Mouse (Mus musculus) adrenal gland, adult (tissue): Measurements from ENCODE around the gene Teddm3.
"Not testable (repeated sequence)": the region's sequence is repeated elsewhere in the genome, so short reads cannot be mapped to it uniquely, and the experiment has no call there.

ENCODE experiments used
- DNase-seq, 2 experiments: peaks; one replicate each; pipeline ENCODE4 v3.0.0; 2022 to 2023; ENCODE audit warnings: low spot score in 1 of 2; ENCODE audit not compliant: inconsistent age in 2 of 2

Gene Teddm3

DNA sequence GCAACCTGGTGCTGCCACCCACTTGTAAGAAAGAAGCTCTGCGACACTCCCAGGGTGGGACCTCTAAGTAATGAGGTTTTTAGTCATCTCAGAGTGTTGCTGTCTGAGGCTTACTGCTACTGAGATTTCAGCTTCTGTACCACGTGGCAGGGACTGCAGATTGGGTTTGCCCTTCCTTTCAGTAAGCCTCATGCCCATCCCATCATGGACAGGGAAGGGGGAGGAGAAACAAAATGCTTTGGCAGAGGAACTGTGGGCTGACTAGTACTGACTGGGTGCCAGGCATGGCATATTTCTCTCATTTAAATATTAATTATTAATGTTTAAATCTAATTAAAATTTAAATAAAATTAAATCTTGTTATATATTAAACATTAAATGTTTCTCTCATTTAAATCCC is at the start of gene Teddm3:
Gene Teddm3 (minus strand): TSS at position 101 of the 400 bp plus-strand sequence.
- not testable (repeated sequence) for DNase-seq

GRCm38 (mm10) chr16:21202731-21203130 is 48.9 kb upstream of the Teddm3 start:
- DNase-seq, result no peak

DNA sequence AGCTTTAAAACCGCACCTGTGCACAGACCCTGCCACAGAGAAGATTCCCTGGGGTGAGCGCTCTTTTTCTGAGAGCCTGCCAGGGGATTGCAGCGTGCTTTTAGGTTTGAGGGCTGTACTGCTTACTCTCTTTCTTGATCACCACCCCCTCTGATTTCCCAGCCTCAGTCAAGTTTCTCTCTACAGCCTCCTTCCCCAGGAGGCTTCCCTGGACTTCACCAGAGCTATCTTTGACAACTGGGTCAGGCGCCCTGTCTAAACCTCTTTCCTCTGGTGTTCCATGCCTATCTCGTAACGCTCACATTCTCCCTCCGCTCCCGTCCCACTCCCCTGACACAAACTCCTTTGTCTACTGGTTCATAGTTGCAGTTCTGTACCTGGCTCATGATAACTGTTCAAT is 45.6 kb upstream of the Teddm3 start:
- DNase-seq, result no peak

DNA sequence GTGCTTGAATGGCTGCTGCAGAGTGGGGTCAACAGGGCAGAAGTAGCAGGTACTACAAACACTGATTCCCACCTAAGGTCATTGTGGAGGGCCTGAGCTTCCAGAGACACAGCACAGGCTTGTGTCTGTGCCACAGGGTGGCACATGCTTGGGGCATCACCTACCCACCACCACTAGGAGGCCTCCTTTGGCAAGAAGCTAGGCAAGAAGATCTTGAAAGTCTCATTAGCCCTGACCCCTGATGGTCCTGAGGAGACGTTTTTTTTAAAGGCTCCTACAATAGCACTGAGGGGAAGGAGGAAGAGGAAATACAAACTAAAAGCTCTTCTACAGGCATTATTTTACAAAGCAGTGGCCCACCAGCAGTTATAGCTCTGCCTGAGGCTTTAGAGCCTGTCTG is 44.7 kb upstream of the Teddm3 start:
- peak in 1 of 2 experiments; percentile 43 for DNase-seq

DNA sequence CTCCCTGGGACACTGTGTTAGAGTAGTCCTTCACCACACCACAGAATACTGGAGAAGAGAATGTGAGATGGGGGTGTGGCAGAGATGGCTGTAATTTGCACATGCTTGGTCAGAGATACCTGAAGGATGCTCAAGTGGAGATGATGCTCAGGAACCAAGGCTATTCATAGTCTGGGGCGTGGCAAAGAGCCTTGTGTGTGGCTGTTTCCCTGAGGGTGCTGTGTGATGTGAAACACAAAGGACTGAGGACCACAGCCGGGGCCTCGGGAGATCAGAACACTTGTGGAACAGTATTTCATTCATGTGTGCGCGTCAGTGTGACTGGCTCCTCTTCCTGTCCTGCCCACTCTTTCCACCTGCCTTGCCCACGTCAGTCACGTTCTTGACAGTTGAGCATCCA is 44.2 kb upstream of the Teddm3 start:
- no peak for DNase-seq

- DNase-seq, result no peak
These were observed 43.7 kb upstream of the Teddm3 start for GRCm38 (mm10) chr16:21197542-21197941.

- no peak for DNase-seq
These were observed 42.8 kb upstream of the Teddm3 start for GRCm38 (mm10) chr16:21196576-21196975.

- no peak for DNase-seq
These were observed 41.6 kb upstream of the Teddm3 start for GRCm38 (mm10) chr16:21195260-21195866.

DNA sequence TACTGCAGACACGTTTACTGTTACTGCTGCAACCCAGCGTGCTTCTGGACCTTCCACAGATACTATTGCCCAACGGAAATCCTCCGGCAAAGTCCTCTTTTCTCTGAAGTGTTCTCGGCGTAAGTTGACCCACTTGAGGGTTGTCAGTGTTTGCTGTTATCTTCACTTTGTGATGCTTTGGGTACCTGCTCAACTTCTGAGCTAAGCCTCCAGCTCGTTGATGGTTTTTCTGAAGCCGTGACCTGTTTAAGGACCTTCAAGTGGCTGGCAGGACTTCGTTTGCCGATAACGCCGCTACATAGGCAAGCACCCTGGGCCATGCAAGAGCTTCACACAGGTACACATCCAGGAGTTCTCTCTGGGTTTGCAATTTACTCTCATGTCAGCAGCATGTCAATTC is 40.4 kb upstream of the Teddm3 start:
- DNase-seq, result no peak

GRCm38 (mm10) chr16:21192509-21193354 is 38.9 kb upstream of the Teddm3 start:
- DNase-seq, result peak in 1 of 2 experiments; percentile 83

DNA sequence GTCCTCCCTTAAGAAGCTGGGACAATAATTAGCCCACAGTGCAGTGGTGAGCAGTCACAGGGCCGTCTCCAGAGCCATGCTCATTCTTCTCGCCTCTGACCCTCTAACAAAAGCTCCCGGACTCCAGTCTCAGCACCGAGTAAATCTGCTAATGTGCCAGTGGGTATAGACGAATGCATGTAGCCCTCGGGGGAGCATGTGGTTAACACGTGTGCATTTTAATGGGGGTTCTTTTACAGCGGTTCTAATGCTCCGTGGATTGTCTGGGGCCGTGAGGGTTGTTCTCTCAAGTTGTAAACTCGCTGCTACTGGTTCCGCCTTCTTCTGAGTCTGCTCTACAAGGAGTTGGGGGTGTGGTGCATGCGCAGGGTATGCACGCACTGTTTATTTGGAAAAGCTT is 37.8 kb upstream of the Teddm3 start:
- no peak for DNase-seq

- DNase-seq, result no peak
These were observed 34.5 kb upstream of the Teddm3 start for GRCm38 (mm10) chr16:21188345-21188744.

DNA sequence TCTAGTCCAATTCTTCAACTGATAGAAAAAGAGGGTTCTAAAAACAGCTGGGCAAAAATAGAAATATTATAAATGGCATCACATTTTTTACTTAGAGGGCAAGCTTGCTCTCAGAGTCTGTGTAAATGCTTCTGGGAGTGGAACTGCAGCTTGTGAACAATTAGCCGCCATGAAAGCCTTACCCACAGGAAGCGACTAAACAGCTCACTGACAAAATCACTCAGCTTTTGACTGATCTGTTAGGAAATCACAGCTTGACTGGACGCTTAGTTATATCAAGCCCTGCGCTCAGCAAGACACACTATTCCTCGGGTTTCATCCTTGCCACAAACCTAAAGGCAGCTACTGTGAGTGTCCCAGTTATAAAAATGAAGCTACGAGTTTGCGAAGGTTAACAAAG is 33.8 kb upstream of the Teddm3 start:
- no peak for DNase-seq

DNA sequence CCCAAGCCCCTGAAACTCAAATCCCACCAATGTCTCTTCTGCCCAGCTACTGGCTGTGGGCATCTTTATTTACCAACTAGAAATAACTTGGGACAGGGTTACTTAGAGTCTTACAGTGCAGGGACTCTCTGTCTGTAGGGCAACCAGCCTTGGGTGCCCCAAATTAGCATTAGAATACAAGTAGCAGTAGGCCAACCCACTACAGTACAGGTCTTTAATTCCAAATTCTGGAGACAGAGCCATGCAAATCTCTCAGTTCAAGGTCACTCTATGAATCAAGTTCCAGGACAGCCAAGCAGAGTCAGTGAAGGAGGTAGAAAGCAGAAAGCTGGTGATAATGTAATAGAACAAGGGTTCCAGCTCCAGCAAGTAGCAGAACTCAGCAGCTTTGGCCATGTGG is 30.9 kb upstream of the Teddm3 start:
- peak in 1 of 2 experiments; percentile 32 for DNase-seq

DNA sequence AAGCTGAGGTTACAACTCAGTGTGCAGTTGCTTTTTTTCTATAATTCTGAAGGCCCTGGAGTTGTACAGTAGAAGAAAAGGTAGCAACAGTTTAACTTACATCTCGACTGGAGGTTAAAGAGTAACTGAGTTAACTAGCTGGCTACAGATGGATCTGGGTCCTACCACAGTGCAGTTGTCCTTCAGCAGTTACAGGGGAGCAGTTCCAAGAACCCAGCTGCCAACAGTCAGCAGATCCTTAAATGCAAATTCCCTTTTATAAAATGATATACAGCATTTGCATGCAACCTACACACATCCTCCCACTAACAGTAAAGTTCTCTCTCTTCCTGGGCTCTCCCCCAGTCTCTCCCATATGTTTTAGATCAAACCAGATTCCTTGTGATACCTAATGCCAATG is 28.3 kb upstream of the Teddm3 start:
- DNase-seq, result no peak

DNA sequence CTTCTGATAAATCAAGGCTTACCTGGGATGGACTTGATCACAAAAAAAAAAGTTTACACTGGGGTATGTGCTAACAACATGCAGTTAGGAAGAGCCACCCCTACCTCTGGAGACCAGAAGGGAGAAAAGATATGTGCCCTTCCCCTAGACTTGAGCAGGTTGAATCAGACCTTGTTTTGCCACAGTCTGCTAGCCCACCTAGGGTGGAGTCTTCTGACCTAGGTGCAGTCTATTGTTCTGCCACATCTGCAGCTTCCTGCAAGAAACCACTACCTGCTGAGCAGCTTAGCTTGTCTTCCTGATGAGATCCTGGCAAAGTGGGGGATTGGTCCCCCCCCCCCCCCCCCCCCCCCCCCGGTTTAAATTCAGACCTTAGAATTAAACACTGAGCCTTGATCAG is 21.4 kb upstream of the Teddm3 start:
- no peak for DNase-seq

GRCm38 (mm10) chr16:21168730-21169129 is 14.9 kb upstream of the Teddm3 start:
- no peak for DNase-seq

GRCm38 (mm10) chr16:21165343-21166220 is 11.8 kb upstream of the Teddm3 start:
- peak in 1 of 2 experiments; percentile 38 for DNase-seq

- DNase-seq, result not testable (repeated sequence)
These were observed 9.6 kb upstream of the Teddm3 start for GRCm38 (mm10) chr16:21163423-21163822.

DNA sequence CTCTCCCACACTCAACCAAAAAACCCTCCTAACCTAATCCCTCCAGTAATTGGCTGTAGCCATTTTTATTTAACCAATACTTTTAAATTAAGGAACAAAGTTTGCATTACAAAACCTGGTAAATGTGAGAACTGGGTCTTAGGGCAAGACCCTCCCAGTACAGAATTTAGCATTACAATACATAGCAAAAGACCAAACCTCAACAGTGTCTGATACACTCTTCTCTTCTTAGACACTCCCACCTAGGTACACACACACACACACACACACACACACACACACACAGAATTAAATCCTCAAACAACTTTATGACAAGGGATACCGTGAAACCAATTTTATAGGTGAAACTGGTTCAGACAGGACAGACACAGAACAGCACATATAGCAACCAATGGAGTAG is 5.4 kb upstream of the Teddm3 start:
- DNase-seq, result not testable (repeated sequence)

GRCm38 (mm10) chr16:21156261-21156660 is 2.5 kb upstream of the Teddm3 start:
- not testable (repeated sequence) for DNase-seq
